ENCODE assay signal across 23 mouse cellular contexts in genomic region chr13:10251499-10252179, GRCm38 (mm10).
A peak's percentile ranks its signal among the peaks of the same experiment; 100 is the strongest.
DNase-seq lines count a peak whose midpoint lies in the region; ATAC-seq lines count a peak whose summit lies in the region.
"Had no signal": no experiment of that assay in that cellular context is flagged by ENCODE, and none has a peak within 500 bp of the region (broad histone marks: within the 10 kb centered on the region; RNA-seq: fewer than 3 reads in every experiment).

No protein-coding gene starts in this region.

- no peaks in the 10 kb centered on the region for H3K36me3 ChIP-seq in embryonic facial prominence, embryonic 14.5 days (ENCODE audit: control insufficient read depth, insufficient read depth, low read length)
- no peaks in the 10 kb centered on the region for H3K36me3 ChIP-seq in embryonic facial prominence, embryonic 10.5 days (replicated peaks)
- H3K36me3 ChIP-seq in kidney, embryonic 15.5 days = no peaks in the 10 kb centered on the region
- H3K36me3 ChIP-seq: forebrain, embryonic 12.5 days; G1E; heart, embryonic 10.5 days; hindbrain, embryonic 13.5 days had no signal

- 59% methylated on average over 5 of the region's 5 CpGs for WGBS in embryonic facial prominence, embryonic 14.5 days
- WGBS in embryonic facial prominence, embryonic 10.5 days = 87% methylated on average over 5 of the region's 5 CpGs
- WGBS in kidney, embryonic 15.5 days = 78% methylated on average over 5 of the region's 5 CpGs

- H3K9ac ChIP-seq in embryonic facial prominence, embryonic 14.5 days (ENCODE audit: low read depth, low read length) = no peak overlapping the region
- H3K9ac ChIP-seq in kidney, embryonic 15.5 days = no peak overlapping the region
- H3K9ac ChIP-seq: forebrain, embryonic 12.5 days; hindbrain, embryonic 13.5 days had no signal

- H3K4me1 ChIP-seq in embryonic facial prominence, embryonic 14.5 days (ENCODE audit: control insufficient read depth, insufficient read depth, low read length) = no peaks in the 10 kb centered on the region
- no peaks in the 10 kb centered on the region for H3K4me1 ChIP-seq in embryonic facial prominence, embryonic 10.5 days
- H3K4me1 ChIP-seq in kidney, embryonic 15.5 days = no peaks in the 10 kb centered on the region
- H3K4me1 ChIP-seq: forebrain, embryonic 12.5 days; heart, embryonic 10.5 days; hindbrain, embryonic 13.5 days had no signal

- ATAC-seq in embryonic facial prominence, embryonic 14.5 days (ENCODE audit: low read depth) = no peak
- ATAC-seq in granulocyte monocyte progenitor cell, adult 5-6 weeks (replicated peaks; ENCODE audit: poor library complexity, severe bottlenecking) = peak; percentile 80
- no peak for ATAC-seq in kidney, embryonic 15.5 days (replicated peaks; ENCODE audit: low FRiP score)
- ATAC-seq: CD4-positive, CD25-positive, alpha-beta regulatory T cell, adult 4 months; forebrain, embryonic 16.5 days had no signal

- no peaks in the 10 kb centered on the region for H3K9me3 ChIP-seq in embryonic facial prominence, embryonic 14.5 days (ENCODE audit: control insufficient read depth, low read length)
- H3K9me3 ChIP-seq in embryonic facial prominence, embryonic 10.5 days = no peaks in the 10 kb centered on the region
- no peaks in the 10 kb centered on the region for H3K9me3 ChIP-seq in kidney, embryonic 15.5 days (replicated peaks)
- H3K9me3 ChIP-seq: forebrain, embryonic 12.5 days; G1E; heart, embryonic 10.5 days; hindbrain, embryonic 13.5 days had no signal

- peak; percentile 33 for DNase-seq in embryonic facial prominence, embryonic 14.5 days (ENCODE audit: low spot score)
- DNase-seq in embryonic facial prominence, embryonic 10.5 days (ENCODE audit: low spot score) = no peak
- peak; percentile 17 to 18 for DNase-seq in right cerebral cortex, adult 2 months (ENCODE audit: low spot score in 2 of 2)
- DNase-seq in right cerebral cortex, postnatal 25 days = no peak
- no peak for DNase-seq in kidney, adult 11 months
- DNase-seq: adrenal gland, postnatal 10 days; B cell, adult 2 months; cerebellum, adult 18-20 months; cerebellum, adult 9-11 months; cerebellum, postnatal 36 days; gastrocnemius, adult 2 months; gastrocnemius, postnatal 36 days; heart, adult 18-20 months; heart, postnatal 10 days; heart, postnatal 4 days had no signal

- H3K27ac ChIP-seq in embryonic facial prominence, embryonic 14.5 days (replicated peaks; ENCODE audit: low read depth, low read length) = no peak overlapping the region
- no peak overlapping the region for H3K27ac ChIP-seq in embryonic facial prominence, embryonic 10.5 days (replicated peaks)
- no peak overlapping the region for H3K27ac ChIP-seq in kidney, embryonic 15.5 days
- H3K27ac ChIP-seq: forebrain, embryonic 12.5 days; gastrocnemius, adult 2 months; heart, embryonic 10.5 days; hindbrain, embryonic 13.5 days had no signal

- no peak overlapping the region for H3K4me3 ChIP-seq in embryonic facial prominence, embryonic 14.5 days (ENCODE audit: low read depth, low read length)
- no peak overlapping the region for H3K4me3 ChIP-seq in embryonic facial prominence, embryonic 10.5 days
- H3K4me3 ChIP-seq in kidney, embryonic 15.5 days (replicated peaks) = no peak overlapping the region
- H3K4me3 ChIP-seq: forebrain, embryonic 12.5 days; gastrocnemius, adult 2 months; heart, embryonic 10.5 days; hindbrain, embryonic 13.5 days had no signal

- no peak overlapping the region for H3K4me2 ChIP-seq in embryonic facial prominence, embryonic 14.5 days (ENCODE audit: low read depth, low read length)
- H3K4me2 ChIP-seq in kidney, embryonic 15.5 days = no peak overlapping the region
- H3K4me2 ChIP-seq: forebrain, embryonic 12.5 days; hindbrain, embryonic 13.5 days had no signal

- H3K27me3 ChIP-seq in embryonic facial prominence, embryonic 14.5 days (replicated peaks; ENCODE audit: control insufficient read depth, insufficient read depth, low read length) = no peaks in the 10 kb centered on the region
- H3K27me3 ChIP-seq in embryonic facial prominence, embryonic 10.5 days (replicated peaks; ENCODE audit: low read depth, poor library complexity, severe bottlenecking) = no peaks in the 10 kb centered on the region
- H3K27me3 ChIP-seq in kidney, embryonic 15.5 days = no peaks in the 10 kb centered on the region
- H3K27me3 ChIP-seq: forebrain, embryonic 12.5 days; hindbrain, embryonic 13.5 days had no signal

Comparison
In these comparisons a context has a peak if more than half of its experiments do, and no peak if none do; other contexts are left out.
1. DNase-seq: peak in embryonic facial prominence, embryonic 14.5 days (single experiment) and right cerebral cortex, adult 2 months (2 of 2); none in embryonic facial prominence, embryonic 10.5 days (single experiment), right cerebral cortex, postnatal 25 days (single experiment) and kidney, adult 11 months (single experiment).